Mouse (Mus musculus) layer of hippocampus, adult 18-20 months (tissue): ENCODE measurements around the gene Ifne. TPM values are rescaled to one million over a fixed set of nuclear protein-coding genes. Genes with fewer than 3 reads are reported as not detected.
A peak's percentile ranks its signal among the peaks of the same experiment; 100 is the strongest.

Experiments used
- DNase-seq, 2 experiments: peaks; one replicate each; pipeline ENCODE4 v3.0.0; 2022; ENCODE audit warnings: low spot score in 2 of 2
- long read RNA-seq: library from polyadenylated mRNA; stranded (forward); transcript quantifications from one replicate; pipeline ENCODE4 v2.0.0, GENCODE M21; 2021
- total RNA-seq, 2 experiments: library from RNA; stranded (reverse); gene quantifications; 2 replicates each; pipeline ENCODE4 v1.2.3; 2021

Ifne gene
- total RNA-seq, result not detected
- long read RNA-seq, result 0 reads

- DNase-seq, result no peak
Measured at GRCm38 (mm10) chr4:88880101-88880500, at the start of gene Ifne. Gene Ifne, minus strand, starts transcription at chr4:88880201.

- no peak for DNase-seq
Measured at GRCm38 (mm10) chr4:88928341-88929102, 48.5 kb upstream of the Ifne start.

DNA sequence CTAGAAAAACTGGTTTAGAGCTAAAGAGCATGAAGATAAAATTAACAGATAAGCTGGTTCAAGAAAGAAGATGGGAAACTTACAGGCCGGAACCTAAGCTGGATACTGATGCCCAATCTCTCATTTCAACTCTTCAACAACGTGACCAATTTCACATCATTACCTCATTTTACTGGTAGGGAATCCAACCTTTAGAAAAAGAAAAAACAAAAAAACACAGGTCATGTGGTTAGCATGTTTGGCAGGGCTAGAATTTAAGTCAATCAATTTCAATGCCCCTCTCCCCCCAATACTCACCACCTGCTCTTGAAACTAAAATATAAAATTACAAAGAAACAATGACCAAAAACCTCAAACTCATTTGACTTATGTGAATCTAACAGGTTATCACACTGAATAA is 47.8 kb upstream of the Ifne start:
- no peak for DNase-seq

DNA sequence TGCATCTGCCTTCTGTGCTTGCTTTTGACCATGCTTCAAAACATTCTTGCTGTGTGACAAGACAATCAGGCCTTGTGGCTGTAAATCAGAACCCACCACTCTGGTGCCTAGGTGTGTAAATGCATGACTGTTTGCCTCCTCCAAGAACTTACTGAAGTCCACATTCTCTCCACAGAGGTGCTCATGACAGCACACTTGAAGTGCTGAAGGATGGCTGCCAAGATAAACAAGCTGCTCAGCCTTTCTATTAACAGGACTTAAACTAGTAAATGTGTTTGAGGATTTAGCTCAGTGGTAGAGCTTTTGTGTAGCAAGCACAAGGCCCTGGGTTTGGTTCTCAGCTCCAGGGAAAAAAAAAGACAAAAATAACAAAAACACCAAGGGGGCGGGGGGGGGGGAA is 46.6 kb upstream of the Ifne start:
- no peak for DNase-seq

DNA sequence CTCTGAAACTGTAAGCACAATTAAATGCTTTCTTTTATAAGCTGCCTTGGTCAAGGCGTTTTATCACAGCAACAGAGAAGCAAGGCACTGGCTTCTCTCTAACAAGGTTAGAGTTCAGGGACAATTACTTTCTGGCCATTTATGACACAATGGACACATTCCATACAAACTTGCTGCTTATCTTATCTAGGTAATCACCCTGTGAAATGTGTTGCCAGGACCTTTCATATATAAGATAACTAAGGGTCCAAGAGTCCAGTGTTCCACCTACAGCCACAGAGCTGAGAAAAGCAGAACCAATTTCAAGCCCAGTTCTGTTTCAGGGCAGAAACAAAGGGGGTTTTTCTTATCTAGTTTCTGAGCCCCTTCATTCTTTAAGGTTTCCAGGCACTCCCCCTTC is 46.1 kb upstream of the Ifne start:
- no peak for DNase-seq

- DNase-seq, result no peak
Measured at GRCm38 (mm10) chr4:88925456-88925855, 45.5 kb upstream of the Ifne start.

DNA sequence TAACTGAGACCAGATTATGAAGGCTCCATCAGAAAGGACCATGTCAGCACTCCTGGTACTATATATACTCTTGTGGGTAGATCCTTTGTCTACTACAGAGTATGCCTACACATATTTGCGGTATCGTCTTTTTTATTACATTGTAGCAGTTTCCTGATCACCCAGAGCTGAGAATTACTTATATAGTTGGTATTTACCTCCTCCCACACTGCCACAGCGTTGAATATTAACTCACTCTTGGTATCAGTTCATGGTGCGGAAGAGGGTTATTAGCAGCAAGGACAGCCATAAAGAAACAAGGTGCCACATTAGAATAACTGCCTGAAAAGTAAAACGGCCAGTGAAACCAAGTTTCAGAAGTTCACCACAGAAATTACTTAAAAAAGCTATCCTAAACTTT is 41.3 kb upstream of the Ifne start:
- no peak for DNase-seq

DNA sequence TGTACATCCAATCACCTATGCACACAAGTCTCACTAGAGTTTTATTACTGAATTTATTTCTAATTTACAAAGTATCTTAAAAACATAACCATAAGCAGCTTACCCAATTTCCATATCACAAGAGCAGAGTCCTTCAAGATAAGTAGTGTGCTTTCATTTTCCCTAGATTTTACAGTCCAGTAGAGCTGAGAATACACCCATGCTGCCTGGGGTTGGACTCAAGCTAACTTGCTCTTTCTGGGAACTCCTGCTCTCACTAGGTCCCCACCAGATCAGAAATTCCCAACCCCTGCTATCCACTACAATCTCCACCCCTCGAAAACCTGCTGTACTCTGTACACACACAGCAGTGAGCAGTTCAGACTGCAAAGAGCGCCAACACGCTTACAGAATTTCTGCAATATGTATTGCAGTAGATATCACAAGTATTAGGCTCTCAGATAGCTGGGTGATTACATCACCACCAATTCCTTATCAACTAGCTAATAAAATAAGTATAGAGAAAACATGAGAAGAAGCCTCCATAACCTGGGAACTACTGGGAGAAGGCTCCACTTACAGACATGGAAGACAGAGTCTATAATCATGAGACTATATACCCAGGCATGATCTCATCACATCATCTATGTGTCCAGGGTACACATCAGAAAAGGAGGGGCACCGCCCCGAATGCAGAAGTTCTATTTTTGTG is 37.9 kb upstream of the Ifne start:
- no peak for DNase-seq

- DNase-seq, result no peak
Measured at GRCm38 (mm10) chr4:88916306-88916705, 36.3 kb upstream of the Ifne start.

DNA sequence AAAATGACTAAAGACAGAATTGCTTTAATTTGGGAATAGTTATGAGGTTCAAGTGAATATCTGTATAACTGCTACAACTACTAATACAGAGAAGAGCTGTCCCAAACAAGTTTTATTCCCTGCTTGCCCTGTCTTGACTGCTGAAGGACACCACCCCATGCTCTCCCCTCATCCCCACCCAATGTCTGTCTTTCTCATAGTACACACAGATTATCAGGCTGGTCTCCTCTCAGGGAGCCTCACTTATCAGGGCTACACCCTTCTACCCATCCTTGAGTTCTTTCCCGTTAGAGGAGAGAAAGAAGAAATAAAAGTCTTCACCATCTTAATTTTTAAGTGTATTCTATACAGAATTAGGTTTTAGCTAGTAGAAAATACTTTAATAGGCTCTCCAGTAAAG is 34.0 kb upstream of the Ifne start:
- DNase-seq, result no peak

DNA sequence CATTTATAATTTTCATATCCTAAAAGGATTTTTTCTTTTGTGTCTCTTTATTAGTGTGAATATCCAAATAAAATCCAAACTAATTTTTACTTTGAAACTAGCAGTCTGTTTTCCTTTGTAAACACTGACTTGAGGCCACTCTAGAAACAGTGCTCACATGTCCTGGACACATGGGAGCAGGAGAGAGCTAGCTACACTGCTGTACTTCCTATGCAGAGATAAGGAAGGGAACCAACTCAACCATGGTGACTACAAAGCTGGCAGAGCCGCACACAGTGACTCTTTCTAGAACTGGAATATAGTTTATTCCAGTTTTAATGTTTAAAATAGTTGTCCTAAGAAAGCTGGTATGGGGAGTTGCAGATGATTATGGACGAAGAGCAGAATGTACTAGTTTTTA is 32.9 kb upstream of the Ifne start:
- no peak for DNase-seq

GRCm38 (mm10) chr4:88912187-88912586 is 32.2 kb upstream of the Ifne start:
- no peak for DNase-seq

DNA sequence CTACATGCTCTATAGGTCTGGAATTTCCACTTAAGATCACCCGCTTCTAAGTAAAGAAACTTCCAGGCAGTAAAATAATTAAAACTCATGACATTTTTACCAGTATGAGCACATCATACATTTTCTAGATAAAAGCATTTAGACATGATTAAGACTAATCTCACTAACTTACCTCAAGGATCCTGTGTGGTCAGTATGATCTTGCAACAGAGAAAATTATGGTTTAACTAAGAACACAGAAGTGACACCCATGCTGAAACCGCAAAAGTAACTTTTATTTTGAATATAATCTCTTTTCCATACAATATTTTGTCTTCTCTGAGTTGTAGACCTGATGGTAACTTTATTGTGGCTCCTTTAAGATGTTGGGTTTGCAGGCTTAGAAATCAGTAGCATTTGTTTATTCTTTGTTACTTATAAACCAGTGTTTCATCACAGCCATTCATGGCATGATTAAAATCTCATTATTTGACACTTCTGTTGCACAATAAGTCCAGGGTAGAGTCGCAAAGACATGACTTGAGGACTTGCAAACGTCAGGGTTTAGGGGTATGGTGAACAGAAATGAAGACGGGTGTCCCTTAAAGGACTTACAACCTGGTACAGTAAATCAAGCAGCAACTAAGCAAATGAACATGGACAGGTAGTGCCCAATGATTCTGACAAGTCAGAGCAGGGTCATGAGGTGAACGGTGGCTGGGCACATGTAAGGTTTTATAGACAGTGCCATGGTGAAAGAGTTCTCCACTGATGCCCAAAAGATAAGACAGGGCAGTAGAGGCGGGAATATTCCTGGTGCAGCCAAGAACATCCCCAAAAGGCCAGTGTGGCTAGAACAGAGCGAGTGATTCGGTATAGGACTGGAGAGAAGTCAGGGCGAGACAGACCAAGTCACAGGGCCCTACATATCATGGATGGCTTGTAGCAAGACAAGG is 29.9 kb upstream of the Ifne start:
- no peak for DNase-seq

GRCm38 (mm10) chr4:88893201-88893754 is 13.3 kb upstream of the Ifne start:
- no peak for DNase-seq

DNA sequence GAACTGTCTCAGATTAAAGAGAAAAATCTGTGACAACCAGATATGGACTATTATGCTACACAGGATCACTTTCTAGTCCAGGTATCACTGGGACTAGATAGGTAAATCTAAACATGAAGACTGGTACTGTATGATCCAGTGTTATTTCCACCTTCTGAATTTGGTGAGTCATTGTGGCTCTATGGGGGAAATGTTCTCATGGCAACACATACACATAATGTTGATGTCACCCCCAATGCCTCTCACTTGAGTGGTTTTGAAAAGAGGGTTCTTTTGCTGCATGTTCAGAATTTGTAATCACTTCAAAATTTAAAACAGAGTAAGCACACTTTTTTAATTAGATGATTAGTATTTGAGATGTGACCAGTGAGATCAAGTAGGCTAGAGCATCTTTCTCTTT is 8.2 kb upstream of the Ifne start:
- DNase-seq, result no peak

GRCm38 (mm10) chr4:88878772-88879171 is 1.2 kb downstream of the Ifne start:
- no peak for DNase-seq

- no peak for DNase-seq
Measured at GRCm38 (mm10) chr4:88878246-88878645, 1.8 kb downstream of the Ifne start.

DNA sequence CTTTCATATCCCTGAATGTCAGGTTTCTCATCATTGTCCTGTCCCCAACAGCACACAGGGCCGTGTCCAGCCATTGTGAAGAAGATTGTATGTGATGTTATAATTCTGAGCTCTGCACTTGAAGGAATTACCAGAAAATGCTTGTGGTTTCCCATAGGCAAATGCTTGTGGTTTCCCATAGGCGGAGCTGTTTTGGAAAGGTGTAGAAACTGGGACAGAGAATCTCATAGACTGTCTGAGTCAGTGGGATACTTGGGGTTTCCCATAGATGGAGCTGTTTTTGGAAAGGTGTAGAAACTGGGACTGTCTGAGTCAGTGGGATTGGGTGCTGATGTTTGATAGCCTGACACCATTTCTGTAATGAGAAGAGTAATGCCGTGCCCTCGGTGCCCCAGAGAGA is 3.5 kb downstream of the Ifne start:
- DNase-seq, result no peak

GRCm38 (mm10) chr4:88875435-88876095 is 4.4 kb downstream of the Ifne start:
- no peak for DNase-seq

DNA sequence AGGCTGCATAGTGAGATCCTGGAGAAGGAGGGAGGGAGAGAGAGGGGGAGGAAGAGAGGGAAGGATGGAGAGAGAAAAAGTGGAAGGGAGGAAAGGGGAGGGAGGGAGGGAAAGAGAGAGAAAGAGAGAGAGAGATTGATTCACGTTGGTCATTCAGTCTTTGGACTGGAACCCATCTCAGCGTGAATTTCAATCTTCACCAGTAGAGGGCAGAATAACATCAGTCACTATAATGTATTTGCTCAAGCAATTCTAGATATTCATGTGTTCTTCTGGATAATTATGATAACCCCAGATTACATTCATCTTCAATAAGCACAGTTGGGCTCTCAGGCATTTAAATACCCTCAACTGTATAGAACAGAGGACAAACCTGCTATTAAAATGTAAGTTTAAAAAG is 7.3 kb downstream of the Ifne start:
- DNase-seq, result peak in 1 of 2 experiments; percentile 45
